Mouse (Mus musculus) stomach, postnatal 0 days (tissue): ENCODE data around the gene Camk2n1.

ENCODE experiments used
- CTCF ChIP-seq: IDR thresholded peaks from 2 replicates; pipeline ENCODE4 v1.5.1; 2016; ENCODE audit warnings: antibody characterized with exemption, low read depth, mild to moderate bottlenecking, moderate library complexity
- EP300 ChIP-seq: optimal IDR thresholded peaks from 2 replicates; pipeline ENCODE3; 2016; ENCODE audit warnings: antibody characterized with exemption

- TF ChIP-seq CTCF (no peak), EP300 (no peak)
These were observed 11.3 kb downstream of the Camk2n1 start for GRCm38 (mm10) chr4:138465446-138465845.
